Mouse (Mus musculus) kidney, adult 2 months (tissue): ENCODE measurements around the gene Fam210b. TPM values are rescaled to one million over a fixed set of nuclear protein-coding genes. Genes with fewer than 3 reads are reported as not detected.

Source experiments
- DNase-seq: peaks from one replicate; pipeline ENCODE4 v3.0.0; 2021
- H3K27ac ChIP-seq: fragments of 200-500 bp; 2 replicates; pipeline ENCODE4 v1.5.1; 2012; ENCODE audit warnings: low read depth, low read length, control low read depth, inconsistent platforms; ENCODE audit not compliant: insufficient read depth
- H3K27me3 ChIP-seq: fragments of 200-500 bp; replicated peaks from 2 replicates; pipeline ENCODE4 v1.6.1; 2012; ENCODE audit warnings: mild to moderate bottlenecking, moderate library complexity, low read length, inconsistent platforms; ENCODE audit not compliant: control insufficient read depth, insufficient read depth
- H3K36me3 ChIP-seq: fragments of 200-500 bp; 2 replicates; pipeline ENCODE4 v1.6.1; 2012; ENCODE audit warnings: mild to moderate bottlenecking, moderate library complexity, low read length, inconsistent platforms; ENCODE audit not compliant: control insufficient read depth, insufficient read depth
- H3K4me1 ChIP-seq: fragments of 200-500 bp; 2 replicates; pipeline ENCODE4 v1.6.1; 2011; ENCODE audit warnings: low read length; ENCODE audit not compliant: control insufficient read depth, insufficient read depth
- H3K4me3 ChIP-seq: fragments of 200-500 bp; 2 replicates; pipeline ENCODE4 v1.5.1; 2011; ENCODE audit warnings: mild to moderate bottlenecking, low read depth, low read length, control low read depth; ENCODE audit not compliant: insufficient read depth
- CTCF ChIP-seq: fragments of 200-500 bp; conservative IDR thresholded peaks from 2 replicates; pipeline ENCODE4 v1.5.1; 2011; ENCODE audit warnings: low read depth, mild to moderate bottlenecking, control low read depth, low read length, moderate library complexity, mixed read lengths; ENCODE audit not compliant: insufficient read depth, insufficient read length
- POLR2A ChIP-seq: fragments of 200-500 bp; IDR thresholded peaks from one replicate; pipeline ENCODE4 v1.6.1; 2011; ENCODE audit warnings: low read depth, low read length, control low read depth
- WGBS: fragments of 180-500 bp; shearing (Covaris S2); methylation state at CpG from one replicate; pipeline ENCODE4 v1.1.7; 2018; 5-methylcytosine and 5-hydroxymethylcytosine counted together
- polyA plus RNA-seq: library from polyadenylated mRNA; depleted of rRNA; stranded (reverse); fragments of >200 nt; gene quantifications from 2 replicates; pipeline ENCODE4 v1.2.3, GENCODE M21; 2012

Gene Fam210b
- polyA plus RNA-seq, 1 experiment, result 16.3 TPM

GRCm38 (mm10) chr2:172371258-172371657 lies 25.9 kb downstream of the Fam210b start:
- H3K36me3 ChIP-seq, result no peaks in the 10 kb centered on the region; the same call in 1 of the 2 replicates
- no peaks in the 10 kb centered on the region for H3K27me3 ChIP-seq
- H3K4me3 ChIP-seq, result peak overlapping the region; percentile 89
- no peak overlapping the region for H3K27ac ChIP-seq
- 0 out of 2 replicates have a peak, but pooled peaks cover 4% of the 10 kb centered on the region for H3K4me1 ChIP-seq
- TF ChIP-seq CTCF (no peak), POLR2A (no peak)
- WGBS, result 0% methylated on average over 11 of the region's 11 CpGs
- no peak for DNase-seq

- H3K4me1 ChIP-seq, result 0 out of 2 replicates have a peak, but pooled peaks cover 4% of the 10 kb centered on the region
- no peak overlapping the region for H3K27ac ChIP-seq
- no peaks in the 10 kb centered on the region for H3K27me3 ChIP-seq
- WGBS, result 82% methylated on average over 4 of the region's 4 CpGs
- no peaks in the 10 kb centered on the region; the same call in 1 of the 2 replicates for H3K36me3 ChIP-seq
- TF ChIP-seq POLR2A (no peak), CTCF (no peak)
- DNase-seq, result no peak
- no peak overlapping the region for H3K4me3 ChIP-seq
These were observed 31.2 kb downstream of the Fam210b start for GRCm38 (mm10) chr2:172376551-172376950.

- Histone ChIP-seq H3K4me3 (no peak overlapping the region), H3K36me3 (no peaks in the 10 kb centered on the region; the same call in 1 of the 2 replicates), H3K27me3 (no peaks in the 10 kb centered on the region), H3K27ac (no peak overlapping the region), H3K4me1 (no peaks in the 10 kb centered on the region)
- WGBS, result 59% methylated on average over 5 of the region's 5 CpGs
- TF ChIP-seq CTCF (no peak), POLR2A (no peak)
- no peak for DNase-seq
These were observed 31.7 kb downstream of the Fam210b start for GRCm38 (mm10) chr2:172376999-172377515.

- DNase-seq, result peak; percentile 34
- H3K36me3 ChIP-seq, result no peaks in the 10 kb centered on the region; the same call in 1 of the 2 replicates
These were observed 33.0 kb downstream of the Fam210b start for GRCm38 (mm10) chr2:172378332-172378731.

GRCm38 (mm10) chr2:172380513-172380912 lies 35.1 kb downstream of the Fam210b start:
- Histone ChIP-seq H3K4me1 (no peaks in the 10 kb centered on the region), H3K27ac (no peak overlapping the region), H3K36me3 (no peaks in the 10 kb centered on the region; the same call in 1 of the 2 replicates), H3K27me3 (no peaks in the 10 kb centered on the region), H3K4me3 (no peak overlapping the region)
- no peak for DNase-seq
- TF ChIP-seq POLR2A (no peak), CTCF (no peak)
- 93% methylated on average over 17 of the region's 17 CpGs for WGBS

More at GRCm38 (mm10) chr2:172378332-172378731, 33.0 kb downstream of the Fam210b start:
- 64% methylated on average over 7 of the region's 7 CpGs for WGBS
- TF ChIP-seq POLR2A (no peak), CTCF (peak; percentile 69)
- no peak overlapping the region for H3K4me3 ChIP-seq
- no peak overlapping the region for H3K27ac ChIP-seq
- H3K4me1 ChIP-seq, result no peaks in the 10 kb centered on the region
- no peaks in the 10 kb centered on the region for H3K27me3 ChIP-seq

- Histone ChIP-seq H3K36me3 (no peaks in the 10 kb centered on the region), H3K4me3 (no peak overlapping the region), H3K4me1 (no peaks in the 10 kb centered on the region), H3K27ac (no peak overlapping the region), H3K27me3 (no peaks in the 10 kb centered on the region)
- TF ChIP-seq CTCF (no peak), POLR2A (no peak)
- no peak for DNase-seq
- WGBS, result 93% methylated on average over 11 of the region's 11 CpGs
These were observed 36.0 kb downstream of the Fam210b start for GRCm38 (mm10) chr2:172381341-172381740.

- no peaks in the 10 kb centered on the region for H3K27me3 ChIP-seq
- no peaks in the 10 kb centered on the region for H3K4me1 ChIP-seq
These were observed 36.5 kb downstream of the Fam210b start for GRCm38 (mm10) chr2:172381898-172382297.

GRCm38 (mm10) chr2:172384715-172385114 lies 39.4 kb downstream of the Fam210b start:
- H3K27ac ChIP-seq, result no peak overlapping the region
- 84% methylated on average over 3 of the region's 3 CpGs for WGBS
- no peaks in the 10 kb centered on the region for H3K27me3 ChIP-seq
- H3K4me3 ChIP-seq, result no peak overlapping the region
- H3K4me1 ChIP-seq, result no peaks in the 10 kb centered on the region
- no peak for TF ChIP-seq CTCF
- no peak for TF ChIP-seq POLR2A
- no peaks in the 10 kb centered on the region for H3K36me3 ChIP-seq
- no peak for DNase-seq

More at GRCm38 (mm10) chr2:172381898-172382297, 36.5 kb downstream of the Fam210b start:
- DNase-seq, result no peak
- no peak for TF ChIP-seq CTCF
- no peak for TF ChIP-seq POLR2A
- H3K36me3 ChIP-seq, result no peaks in the 10 kb centered on the region
- H3K27ac ChIP-seq, result no peak overlapping the region
- no peak overlapping the region for H3K4me3 ChIP-seq
- 85% methylated on average over 12 of the region's 12 CpGs for WGBS
